Mouse (Mus musculus) liver, embryonic 11.5 days (tissue): ENCODE measurements at regions not wholly inside any gene's neighbourhood (a gene's known extent, or its start where the extent isn't known, plus 50 kb on each side); places are given as distances from the start of the nearest gene placed in this dataset.
"Not testable (repeated sequence)": the region's sequence is repeated elsewhere in the genome, so short reads cannot be mapped to it uniquely, and the experiment has no call there.

Experiments used
- ATAC-seq: fragments of 200-750 bp; cut with Nextera tagmentation; replicated peaks from 2 replicates; pipeline ENCODE4 v1.8.0; 2017; ENCODE audit warnings: moderate number of reproducible peaks, mild to moderate bottlenecking, moderate TSS enrichment, moderate library complexity; ENCODE audit not compliant: low FRiP score
- DNase-seq: peaks from one replicate; pipeline ENCODE4 v3.0.0-alpha.2; 2017; ENCODE audit warnings: low spot score
- H3K27ac ChIP-seq: fragments of 300-500 bp; sonication (generic); 2 replicates; pipeline ENCODE4 v1.5.1; 2014; ENCODE audit warnings: mild to moderate bottlenecking, low read depth, low read length, control low read depth
- H3K27me3 ChIP-seq: fragments of 300-500 bp; sonication (generic); replicated peaks from 2 replicates; pipeline ENCODE4 v1.6.1; 2014; ENCODE audit warnings: low read length, mixed read lengths; ENCODE audit not compliant: control insufficient read depth, insufficient read depth
- H3K36me3 ChIP-seq: fragments of 300-500 bp; sonication (generic); 2 replicates; pipeline ENCODE4 v1.6.1; 2014; ENCODE audit warnings: mild to moderate bottlenecking, low read length, moderate library complexity, mixed read lengths; ENCODE audit not compliant: control insufficient read depth, insufficient read depth
- H3K4me1 ChIP-seq: fragments of 300-500 bp; sonication (generic); replicated peaks from 2 replicates; pipeline ENCODE4 v1.6.1; 2014; ENCODE audit warnings: low read length, mixed read lengths; ENCODE audit not compliant: control insufficient read depth, insufficient read depth
- H3K4me2 ChIP-seq: fragments of 300-500 bp; sonication (generic); 2 replicates; pipeline ENCODE4 v1.6.1; 2014; ENCODE audit warnings: mild to moderate bottlenecking, control low read depth, moderate library complexity
- H3K4me3 ChIP-seq: fragments of 300-500 bp; sonication (generic); 2 replicates; pipeline ENCODE4 v1.5.1; 2014; ENCODE audit warnings: low read depth, low read length, control low read depth
- H3K9ac ChIP-seq: fragments of 300-500 bp; sonication (generic); 2 replicates; pipeline ENCODE4 v1.6.1; 2014; ENCODE audit warnings: low read depth, low read length, control low read depth
- H3K9me3 ChIP-seq: fragments of 300-500 bp; sonication (generic); 2 replicates; pipeline ENCODE4 v1.6.1; 2016; ENCODE audit warnings: low read length, inconsistent platforms, mixed read lengths; ENCODE audit not compliant: control insufficient read depth
- WGBS: fragments of 180-500 bp; shearing (Covaris S2); extraction: QIAGEN DNeasy Blood & Tissue Kit; methylation state at CpG from one replicate; pipeline ENCODE4 v1.1.7; 2014; 5-methylcytosine and 5-hydroxymethylcytosine counted together

- H3K9me3 ChIP-seq = no peaks in the 10 kb centered on the region
- DNase-seq = no peak
- peaks cover 14% of the 10 kb centered on the region for H3K27me3 ChIP-seq
- no peak overlapping the region for H3K4me3 ChIP-seq
- no peak overlapping the region for H3K9ac ChIP-seq
- no peak overlapping the region for H3K4me2 ChIP-seq
- no peak overlapping the region for H3K27ac ChIP-seq
- no peaks in the 10 kb centered on the region for H3K36me3 ChIP-seq
- ATAC-seq = no peak
- H3K4me1 ChIP-seq = peaks cover 8% of the 10 kb centered on the region; the same call in 1 of the 2 replicates
- 63% methylated on average over 8 of the region's 8 CpGs for WGBS
Measured at GRCm38 (mm10) chr13:44674926-44675650, 54.2 kb upstream of the Jarid2 start.

- DNase-seq (no peak), ATAC-seq (no peak)
- peaks cover 8% of the 10 kb centered on the region; the same call in 1 of the 2 replicates for H3K4me1 ChIP-seq
- no peak overlapping the region for H3K4me3 ChIP-seq
- no peaks in the 10 kb centered on the region for H3K36me3 ChIP-seq
- H3K27ac ChIP-seq = no peak overlapping the region
- 82% methylated on average over 6 of the region's 6 CpGs for WGBS
- no peaks in the 10 kb centered on the region for H3K9me3 ChIP-seq
- no peak overlapping the region for H3K4me2 ChIP-seq
- peaks cover 14% of the 10 kb centered on the region for H3K27me3 ChIP-seq
- H3K9ac ChIP-seq = no peak overlapping the region
Measured at GRCm38 (mm10) chr13:44676041-44676440, 53.2 kb upstream of the Jarid2 start.

GRCm38 (mm10) chr13:44678121-44678520, 51.2 kb upstream of the Jarid2 start:
- no peak for DNase-seq
- no peak for ATAC-seq
- no peak overlapping the region for H3K4me3 ChIP-seq
- peaks cover 14% of the 10 kb centered on the region for H3K27me3 ChIP-seq
- H3K27ac ChIP-seq = no peak overlapping the region
- H3K4me2 ChIP-seq = no peak overlapping the region
- H3K4me1 ChIP-seq = peaks cover 8% of the 10 kb centered on the region; the same call in 1 of the 2 replicates
- no peaks in the 10 kb centered on the region for H3K9me3 ChIP-seq
- H3K9ac ChIP-seq = no peak overlapping the region
- no peaks in the 10 kb centered on the region for H3K36me3 ChIP-seq
- 80% methylated on average over 3 of the region's 3 CpGs for WGBS

DNA sequence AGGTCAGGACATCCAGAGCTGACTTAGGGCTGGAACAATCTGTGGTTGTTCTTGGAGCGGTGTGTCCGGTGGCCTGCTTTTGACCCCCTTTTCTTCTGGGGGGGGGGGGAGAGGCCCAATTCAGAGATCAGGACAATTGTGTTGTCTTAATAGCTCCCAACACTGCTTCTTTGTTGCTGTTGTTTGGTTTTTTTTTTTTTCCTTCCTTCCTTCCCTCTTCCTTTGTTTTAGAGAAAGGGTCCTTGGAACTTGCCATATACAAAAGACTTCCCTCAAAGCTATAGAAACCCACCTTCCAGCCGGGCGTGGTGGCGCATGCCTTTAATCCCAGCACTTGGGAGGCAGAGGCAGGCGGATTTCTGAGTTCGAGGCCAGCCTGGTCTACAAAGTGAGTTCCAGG, 49.8 kb upstream of the Jarid2 start:
- not testable (repeated sequence) for DNase-seq, H3K27me3 ChIP-seq

More for the DNA sequence above, 49.8 kb upstream of the Jarid2 start:
- H3K36me3 ChIP-seq, H3K4me2 ChIP-seq, H3K4me1 ChIP-seq, H3K9ac ChIP-seq, ATAC-seq, H3K27ac ChIP-seq, H3K9me3 ChIP-seq, H3K4me3 ChIP-seq: not testable (repeated sequence)
- WGBS = 81% methylated on average over 5 of the region's 7 CpGs
